Mouse (Mus musculus) C2C12 (cell line): ENCODE results near the gene Slc25a45.

ENCODE experiments used
- CTCF ChIP-seq: IDR thresholded peaks from one replicate; pipeline ENCODE4 v1.5.1; 2011; ENCODE audit not compliant: control insufficient read depth, insufficient read depth, insufficient read length
- MAX ChIP-seq: IDR thresholded peaks from one replicate; pipeline ENCODE4 v1.6.1; 2011; ENCODE audit warnings: mild to moderate bottlenecking, control low read depth
- MYOD1 ChIP-seq: IDR thresholded peaks from one replicate; pipeline ENCODE4 v1.6.1; 2011; ENCODE audit warnings: low read depth; ENCODE audit not compliant: control insufficient read depth, insufficient read length
- MYOG ChIP-seq: IDR thresholded peaks from one replicate; pipeline ENCODE4 v1.6.1; 2011; ENCODE audit not compliant: control insufficient read depth, insufficient read length; ENCODE audit errors: extremely low read depth
- USF1 ChIP-seq: IDR thresholded peaks from one replicate; pipeline ENCODE4 v1.6.1; 2011; ENCODE audit warnings: low read depth, mild to moderate bottlenecking, control low read depth, moderate library complexity

DNA sequence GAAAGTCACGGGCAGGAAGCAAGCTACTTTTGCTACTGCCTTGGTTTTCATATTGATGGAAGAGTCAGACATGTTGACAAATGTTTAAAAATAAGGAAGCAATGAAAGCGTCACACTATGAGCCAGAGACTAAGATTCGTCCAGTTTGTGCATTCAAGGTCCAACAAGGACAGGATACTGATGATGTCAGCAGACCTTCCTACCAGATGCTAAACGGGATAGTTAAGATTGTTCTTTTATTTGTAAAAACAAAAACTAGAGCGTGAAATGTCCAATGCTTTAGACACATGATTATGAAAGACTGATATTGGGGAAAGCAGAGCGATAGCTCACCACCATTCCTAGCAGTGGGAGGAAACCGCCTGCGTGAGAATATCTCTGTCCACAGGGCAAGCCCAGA is 40.0 kb upstream of the Slc25a45 start:
- TF ChIP-seq CTCF: no peak
- no peak for TF ChIP-seq USF1
- TF ChIP-seq MAX: no peak
- TF ChIP-seq MYOD1: no peak
- TF ChIP-seq MYOG: no peak
